Mouse (Mus musculus): Measurements from ENCODE around the gene Acy3.
"Not testable (repeated sequence)": the region's sequence is repeated elsewhere in the genome, so short reads cannot be mapped to it uniquely, and the experiment has no call there.

Acy3 gene

DNA sequence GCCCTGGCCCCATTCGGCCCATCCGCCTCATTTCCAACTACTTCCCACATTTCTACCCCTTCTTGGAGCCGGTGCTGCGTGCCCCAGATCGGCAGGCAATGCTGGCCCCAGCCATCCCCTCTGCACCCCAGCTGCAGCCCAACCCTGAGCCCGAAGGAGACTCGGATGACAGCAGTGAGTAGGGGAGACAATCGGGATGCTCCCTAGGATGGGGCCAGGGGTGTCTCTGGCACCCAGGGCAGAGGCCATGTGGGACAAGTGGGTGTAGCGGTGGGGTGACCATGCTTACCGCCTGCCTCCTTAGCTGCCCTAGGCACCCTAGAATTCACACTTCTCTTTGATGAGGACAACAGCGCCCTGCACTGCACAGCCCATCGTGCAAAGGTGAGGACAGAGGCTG, 17.3 kb downstream of the Acy3 start:
- DNase-seq (ENCODE audit: low read depth), result no peak

GRCm38 (mm10) chr19:4004331-4004730, 18.0 kb downstream of the Acy3 start:
- DNase-seq (ENCODE audit: low read depth), result no peak

DNA sequence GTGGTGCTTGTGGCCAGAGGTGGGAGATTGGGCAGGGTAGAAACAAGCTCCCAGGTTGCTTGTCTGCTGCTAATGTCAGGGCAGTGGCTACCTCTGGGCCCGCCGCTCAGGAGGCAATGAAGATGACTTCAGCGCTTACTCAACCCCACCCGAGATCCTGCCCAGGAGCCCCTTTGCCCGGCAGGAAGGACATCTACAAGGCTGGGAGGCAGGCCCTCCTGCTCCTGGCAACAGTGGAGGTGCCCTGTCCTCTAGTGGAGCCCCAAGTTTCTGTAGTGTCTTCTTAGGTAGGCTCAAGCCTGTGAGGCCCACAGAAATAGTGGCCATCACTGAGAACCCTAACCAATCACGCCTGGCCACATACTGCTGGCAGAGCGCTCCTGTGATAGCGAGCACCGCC, 18.7 kb downstream of the Acy3 start:
- no peak for DNase-seq (ENCODE audit: low read depth)

DNA sequence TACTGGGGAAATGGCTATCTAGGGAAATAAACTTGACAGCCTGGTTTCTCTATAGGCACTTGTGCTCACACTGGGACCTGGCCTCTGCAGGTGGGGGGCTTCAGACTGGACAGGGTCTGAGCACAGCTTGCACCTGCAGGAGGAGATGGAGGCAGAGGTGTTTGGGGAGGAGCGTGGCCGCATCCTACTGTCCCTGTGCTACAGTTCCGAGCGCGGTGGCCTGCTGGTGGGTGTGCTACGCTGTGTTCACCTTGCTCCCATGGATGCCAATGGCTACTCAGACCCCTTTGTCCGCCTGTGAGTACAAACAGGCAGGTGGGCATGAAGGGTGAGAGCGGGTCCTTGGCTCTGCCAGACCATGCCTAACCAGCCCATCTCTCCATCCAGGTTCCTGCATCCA, 19.6 kb downstream of the Acy3 start:
- DNase-seq (ENCODE audit: low read depth), result no peak

GRCm38 (mm10) chr19:4011086-4011485, 24.7 kb downstream of the Acy3 start:
- no peak for DNase-seq (ENCODE audit: low read depth)

DNA sequence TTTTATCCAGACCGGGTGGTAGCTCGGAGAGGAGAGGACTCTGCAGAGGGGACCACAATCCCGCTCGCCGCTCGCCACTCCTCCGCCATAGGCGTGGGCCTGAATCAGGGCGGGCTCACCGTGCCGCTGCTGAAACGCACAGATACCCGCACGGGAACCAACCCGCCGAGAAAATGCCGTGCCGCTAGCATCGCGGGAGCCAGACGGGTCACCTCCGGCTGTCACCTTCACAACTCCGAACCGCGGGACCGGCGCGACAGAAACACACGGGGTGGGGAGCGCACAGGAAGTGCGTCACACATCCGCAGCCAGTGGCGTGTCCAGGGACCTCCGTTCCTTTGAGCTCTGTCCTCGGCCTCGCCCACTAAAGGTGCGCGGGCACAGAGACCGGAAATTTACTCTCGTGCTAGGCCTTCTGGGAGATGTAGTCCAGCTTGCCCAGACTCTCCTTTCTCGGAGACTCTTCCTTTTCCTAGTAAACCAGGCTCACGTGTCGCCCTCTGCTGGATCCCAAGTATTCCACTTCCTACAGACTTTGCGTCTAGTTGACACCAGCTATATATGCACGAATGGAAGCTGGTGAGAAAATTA, 26.2 kb downstream of the Acy3 start, which contains the start of gene Ndufv1:
Gene Ndufv1, minus strand, starts transcription at position 375 of the 591 bp plus-strand sequence.
- DNase-seq (ENCODE audit: low read depth), result peak; percentile 99

DNA sequence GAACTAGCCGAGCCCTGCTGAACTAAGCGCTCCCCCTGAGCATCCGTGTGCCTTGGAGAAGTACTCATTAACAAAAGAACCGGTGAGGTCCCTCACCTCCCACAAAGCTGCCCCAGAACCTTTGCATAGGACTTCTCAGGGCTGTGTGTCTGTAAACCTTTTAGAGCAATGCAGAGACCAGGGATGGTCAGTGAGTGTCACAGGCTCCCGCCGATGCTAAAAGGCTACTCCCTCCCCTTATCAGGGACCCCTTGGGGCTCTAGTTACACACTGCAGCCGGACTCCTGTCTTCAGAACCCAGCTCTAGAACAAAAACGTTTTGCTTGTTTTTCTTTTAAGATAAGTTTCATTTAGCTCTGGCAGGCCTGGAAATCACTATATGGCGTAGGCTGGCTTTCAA, 26.7 kb downstream of the Acy3 start:
- DNase-seq (ENCODE audit: low read depth), result no peak

DNA sequence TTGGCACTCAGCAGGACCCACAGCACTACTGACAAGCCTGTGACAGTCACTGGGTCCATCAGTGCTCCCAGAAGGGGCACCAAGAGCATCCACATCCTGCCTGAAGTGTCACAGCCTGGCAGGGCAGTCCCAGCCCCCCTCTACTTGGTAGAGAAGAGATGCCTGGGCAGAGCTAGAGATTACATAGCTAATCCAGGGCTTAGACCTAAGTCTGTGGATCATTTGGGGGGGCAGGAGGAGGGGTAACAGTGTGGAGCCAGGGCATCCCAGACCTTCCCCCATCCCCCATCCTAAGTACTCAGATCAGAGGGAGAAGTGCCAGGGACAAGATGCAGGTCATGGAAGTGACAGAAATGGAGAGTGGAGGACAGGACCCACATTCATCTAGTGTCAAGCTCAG, 28.4 kb downstream of the Acy3 start:
- DNase-seq (ENCODE audit: low read depth), result no peak

- DNase-seq (ENCODE audit: low read depth), result peak; percentile 50
Measured at GRCm38 (mm10) chr19:4015635-4016034, 29.3 kb downstream of the Acy3 start.

- no peak for DNase-seq (ENCODE audit: low read depth)
Measured at GRCm38 (mm10) chr19:4017921-4018587, 31.7 kb downstream of the Acy3 start.

- peak; percentile 74 for DNase-seq (ENCODE audit: low read depth)
Measured at GRCm38 (mm10) chr19:4018743-4019583, 32.6 kb downstream of the Acy3 start.

GRCm38 (mm10) chr19:4023185-4023584, 36.8 kb downstream of the Acy3 start:
- no peak for DNase-seq (ENCODE audit: low read depth)

- no peak for DNase-seq (ENCODE audit: low read depth)
Measured at GRCm38 (mm10) chr19:4027576-4027975, 41.2 kb downstream of the Acy3 start.

- no peak for DNase-seq (ENCODE audit: low read depth)
Measured at GRCm38 (mm10) chr19:4032668-4033067, 46.3 kb downstream of the Acy3 start.

DNA sequence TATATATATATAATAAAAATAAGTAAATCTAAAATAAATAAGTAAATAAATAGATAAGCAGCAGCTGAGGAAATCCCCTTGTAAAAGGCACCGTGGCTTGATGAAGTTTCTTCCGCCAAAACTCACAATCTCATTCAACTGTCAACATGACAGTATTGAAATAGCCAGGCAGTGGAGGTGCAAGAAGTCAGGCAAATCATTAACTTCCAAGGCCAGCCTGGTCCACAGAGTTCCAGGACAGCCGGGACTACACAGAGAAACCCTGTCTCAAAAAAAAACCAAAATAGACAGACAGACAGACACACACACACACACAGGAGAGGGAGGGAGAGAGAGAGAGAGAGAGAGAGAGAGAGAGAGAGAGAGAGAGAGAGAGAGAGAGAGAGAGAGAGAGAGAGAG, 46.9 kb downstream of the Acy3 start:
- DNase-seq (ENCODE audit: low read depth), result no peak

DNA sequence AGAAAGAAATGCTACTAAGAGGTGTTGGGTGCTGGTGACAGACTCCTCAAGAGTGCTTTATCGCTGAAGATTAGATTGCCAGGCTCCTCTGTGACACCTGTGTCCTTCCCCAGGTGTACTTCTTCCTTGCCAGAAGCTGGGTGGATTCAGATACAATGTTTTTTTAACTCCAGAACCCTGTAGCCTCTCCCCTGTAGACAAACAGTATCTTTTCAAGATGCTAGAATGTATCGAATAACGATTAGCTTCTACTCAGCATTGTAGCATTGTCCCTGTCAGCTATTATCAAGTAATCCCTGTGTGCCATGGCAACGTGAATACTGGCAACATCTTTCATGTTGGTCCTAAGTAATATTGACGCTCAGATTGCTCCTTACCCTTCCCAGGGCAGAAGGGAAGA, 47.4 kb downstream of the Acy3 start:
- DNase-seq (ENCODE audit: low read depth), result no peak

DNA sequence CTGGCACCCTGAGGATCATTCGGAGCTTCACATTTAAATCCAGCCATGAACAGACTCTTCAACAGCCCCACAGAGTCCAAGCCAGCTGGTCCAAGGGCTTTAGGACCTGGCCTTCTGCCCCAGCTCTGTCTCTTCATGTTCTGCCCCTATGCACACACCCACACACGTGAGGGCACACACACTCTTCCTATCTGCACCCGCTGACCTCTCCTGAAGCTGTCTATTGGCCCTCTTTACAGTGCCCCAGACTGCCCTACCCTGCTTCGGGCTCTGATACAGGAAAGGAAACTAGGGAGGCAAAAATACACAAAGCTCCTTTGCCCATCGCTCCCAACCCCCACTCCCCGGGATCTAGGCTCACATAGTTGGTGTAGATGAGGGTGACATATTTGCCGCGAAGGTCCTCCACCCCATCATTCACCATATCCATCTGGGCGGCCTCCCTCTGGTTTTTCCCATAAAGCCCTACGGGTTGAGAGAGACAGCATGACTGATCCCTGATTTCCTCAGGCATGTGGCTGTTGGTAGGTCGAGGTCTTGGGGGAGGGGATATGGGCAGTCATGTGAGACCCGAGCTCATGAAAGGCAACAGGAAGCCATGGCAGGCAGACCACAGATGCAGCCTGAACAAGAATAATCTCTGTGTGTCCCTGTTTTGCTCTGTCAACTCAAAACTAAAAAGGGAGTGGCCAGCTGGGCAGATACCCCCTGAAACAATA, 50.1 kb downstream of the Acy3 start:
- DNase-seq (ENCODE audit: low read depth), result no peak

DNA sequence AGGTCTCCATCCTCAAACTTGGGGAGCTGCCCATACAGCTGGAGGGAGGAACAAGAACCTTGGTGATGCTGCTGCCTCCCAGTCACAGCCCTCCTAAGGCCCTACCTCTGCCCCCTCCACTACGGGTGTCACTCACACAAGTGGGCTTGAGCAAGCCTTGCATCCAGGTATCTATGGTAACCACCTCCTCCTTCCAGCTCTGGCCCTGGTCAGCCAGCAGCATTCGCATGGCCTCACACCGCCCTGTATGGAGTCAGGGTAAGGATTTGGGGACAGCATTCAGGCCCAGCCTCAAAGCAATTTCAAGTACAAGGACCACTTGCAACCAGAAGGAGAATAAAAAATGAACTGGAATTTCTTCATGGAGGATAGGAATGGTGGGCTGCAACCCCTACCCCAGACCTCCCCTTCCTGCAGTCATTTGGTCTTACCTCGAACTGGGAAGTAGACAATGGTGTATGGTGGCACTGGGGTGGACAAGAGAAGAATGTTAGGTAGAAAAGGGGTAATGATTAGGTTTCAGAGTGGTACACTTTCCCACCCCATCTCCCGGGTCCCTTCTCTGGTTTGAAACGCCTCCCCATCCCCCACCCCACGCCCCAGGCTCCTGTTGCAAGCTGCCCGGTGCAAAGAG, 50.9 kb downstream of the Acy3 start:
- not testable (repeated sequence) for DNase-seq (ENCODE audit: low read depth)

DNA sequence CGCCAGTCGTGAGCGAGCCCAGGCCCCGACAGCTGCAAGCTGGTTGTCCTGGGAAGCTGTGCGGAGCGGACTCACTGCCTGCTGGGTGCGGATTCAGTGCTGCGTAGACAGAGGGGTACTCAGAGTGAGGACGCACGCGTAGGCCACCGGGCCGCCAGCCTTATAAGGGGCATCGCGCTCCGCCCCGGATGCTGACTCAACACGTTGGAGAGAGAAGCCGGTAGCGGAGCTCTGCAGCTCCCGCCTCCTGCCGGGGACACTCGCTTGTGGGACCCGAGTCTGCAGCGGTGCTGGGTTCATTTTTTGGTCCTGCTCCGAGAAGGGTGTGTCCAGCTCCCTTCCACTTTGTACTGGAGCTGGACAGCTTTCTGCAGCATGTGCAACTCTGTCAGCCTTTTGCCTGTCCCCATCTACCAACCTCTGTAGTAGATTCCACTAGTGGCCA, 51.4 kb downstream of the Acy3 start, which contains the start of gene Gstp1:
Gene Gstp1, minus strand, starts transcription at position 198 of the 445 bp plus-strand sequence.
- DNase-seq (ENCODE audit: low read depth), result peak; percentile 92

Measured in c-Kit-positive CD71-positive TER-119-negative erythroid progenitor cells, embryonic 14.5 days (primary cell).